Mouse (Mus musculus): ENCODE results near the gene Il17rd. TPM values are rescaled to one million over a fixed set of nuclear protein-coding genes. Genes with fewer than 3 reads are reported as not detected.

The Il17rd gene
- total and polyA plus RNA-seq, 2 experiments from 2014 or later: 2.8 to 10.6 TPM

DNA sequence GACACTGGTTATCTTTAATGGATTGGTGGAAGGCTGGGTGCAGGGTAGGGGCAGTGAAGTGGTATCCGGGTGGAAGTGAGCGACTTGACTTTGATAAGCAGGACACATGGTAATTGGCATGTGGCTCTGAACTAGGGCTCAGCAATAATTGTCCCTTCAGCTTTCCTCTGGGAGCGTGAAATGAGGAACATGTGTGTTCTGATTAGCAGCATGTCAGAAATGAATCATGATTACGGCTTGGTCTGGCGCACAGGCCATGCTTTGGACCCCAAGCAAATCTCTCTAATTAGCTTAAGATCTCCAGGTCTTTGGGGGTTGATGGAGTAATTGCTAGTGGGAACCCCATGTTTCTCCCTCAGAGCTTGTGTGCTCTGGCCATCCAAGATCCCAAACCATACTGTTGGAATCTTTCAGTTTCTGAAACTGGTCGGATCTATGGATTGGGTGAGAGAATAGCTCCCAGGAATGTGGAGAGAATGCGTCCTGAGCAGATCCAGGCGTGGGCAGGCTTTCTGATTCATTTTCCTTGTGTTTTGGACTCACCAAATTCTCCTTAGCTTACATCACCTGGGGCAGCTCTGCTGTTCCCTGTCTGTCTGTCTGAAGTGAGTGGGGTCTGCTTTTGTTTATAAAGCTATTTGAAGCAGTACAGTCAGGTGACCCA, 30.8 kb downstream of the Il17rd start:
- Histone ChIP-seq H3K9ac (replicated peaks; ENCODE audit: low read length) (no peak overlapping the region), H3K27ac (no peak overlapping the region), H3K4me1 (ENCODE audit: insufficient read depth, low read length) (peaks cover 8% of the 10 kb centered on the region), H3K9me3 (ENCODE audit: low read length) (no peaks in the 10 kb centered on the region), H3K4me3 (ENCODE audit: low read length) (no peak overlapping the region), H3K4me2 (ENCODE audit: low read depth, low read length) (no peak overlapping the region), H3K27me3 (ENCODE audit: insufficient read depth, low read length) (no peaks in the 10 kb centered on the region), H3K36me3 (ENCODE audit: insufficient read depth, low read length) (no peaks in the 10 kb centered on the region)
- 43% methylated on average over 8 of the region's 8 CpGs for WGBS
- TF ChIP-seq CTCF (IDR thresholded peaks at IDR 0.05; ENCODE audit: low read depth): no peak
- ATAC-seq (no peak), DNase-seq (ENCODE audit: low spot score) (peak; percentile 16)

DNA sequence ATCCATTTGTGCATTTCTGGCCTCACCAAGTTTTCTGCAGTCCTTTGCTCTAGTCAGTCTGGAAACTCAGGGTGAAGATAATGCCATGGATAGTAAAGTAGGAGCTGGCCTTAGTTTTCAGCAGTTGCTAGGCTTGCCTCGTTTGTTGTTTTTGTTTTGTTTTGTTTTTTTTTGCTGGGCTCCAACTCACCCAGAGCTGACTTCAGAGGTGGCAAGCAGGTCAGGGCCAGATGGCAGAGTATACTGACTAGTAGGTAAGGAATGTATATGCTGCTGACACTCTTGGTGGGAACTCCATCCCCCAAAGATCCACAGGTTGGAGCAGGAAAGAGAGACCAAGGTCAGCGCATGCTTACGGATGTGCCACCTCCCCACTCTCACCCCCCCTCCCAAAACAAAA, 31.4 kb downstream of the Il17rd start:
- TF ChIP-seq CTCF (IDR thresholded peaks at IDR 0.05; ENCODE audit: low read depth): no peak

GRCm38 (mm10) chr14:27070758-27071157, 32.0 kb downstream of the Il17rd start:
- no peak overlapping the region for H3K9ac ChIP-seq (replicated peaks; ENCODE audit: low read length)
- H3K4me1 ChIP-seq (ENCODE audit: insufficient read depth, low read length): peaks cover 13% of the 10 kb centered on the region
- H3K4me3 ChIP-seq (ENCODE audit: low read length): no peak overlapping the region
- DNase-seq (ENCODE audit: low spot score) (no peak), ATAC-seq (no peak)
- 44% methylated on average over 9 of the region's 9 CpGs for WGBS
- no peaks in the 10 kb centered on the region for H3K36me3 ChIP-seq (ENCODE audit: insufficient read depth, low read length)
- 0 out of 2 replicates have a peak overlapping the region, but pooled peaks have one; percentile 20 for H3K27ac ChIP-seq
- no peaks in the 10 kb centered on the region for H3K27me3 ChIP-seq (ENCODE audit: insufficient read depth, low read length)
- no peaks in the 10 kb centered on the region for H3K9me3 ChIP-seq (ENCODE audit: low read length)
- no peak for TF ChIP-seq CTCF (IDR thresholded peaks at IDR 0.05; ENCODE audit: low read depth)
- H3K4me2 ChIP-seq (ENCODE audit: low read depth, low read length): no peak overlapping the region

More for the DNA sequence above, 31.4 kb downstream of the Il17rd start:
- no peak overlapping the region for H3K4me2 ChIP-seq (ENCODE audit: low read depth, low read length)
- H3K9me3 ChIP-seq (ENCODE audit: low read length): no peaks in the 10 kb centered on the region
- no peak overlapping the region for H3K4me3 ChIP-seq (ENCODE audit: low read length)
- peaks cover 11% of the 10 kb centered on the region for H3K4me1 ChIP-seq (ENCODE audit: insufficient read depth, low read length)
- H3K27me3 ChIP-seq (ENCODE audit: insufficient read depth, low read length): no peaks in the 10 kb centered on the region
- no peaks in the 10 kb centered on the region for H3K36me3 ChIP-seq (ENCODE audit: insufficient read depth, low read length)
- no peak overlapping the region for H3K9ac ChIP-seq (replicated peaks; ENCODE audit: low read length)
- peak overlapping the region; percentile 20; the same call in 1 of the 2 replicates for H3K27ac ChIP-seq
- 62% methylated on average over 3 of the region's 3 CpGs for WGBS
- no peak for ATAC-seq
- no peak for DNase-seq (ENCODE audit: low spot score)

- H3K36me3 ChIP-seq (ENCODE audit: insufficient read depth, low read length): no peaks in the 10 kb centered on the region
- no peak overlapping the region for H3K9ac ChIP-seq (replicated peaks; ENCODE audit: low read length)
- no peak overlapping the region for H3K4me2 ChIP-seq (ENCODE audit: low read depth, low read length)
- H3K4me3 ChIP-seq (ENCODE audit: low read length): no peak overlapping the region
- no peaks in the 10 kb centered on the region for H3K27me3 ChIP-seq (ENCODE audit: insufficient read depth, low read length)
- no peak for DNase-seq (ENCODE audit: low spot score)
- 19% methylated on average over 3 of the region's 3 CpGs for WGBS
- no peak for ATAC-seq
- peaks cover 7% of the 10 kb centered on the region; the same call in 1 of the 2 replicates for H3K4me1 ChIP-seq (ENCODE audit: insufficient read depth, low read length)
- no peak for TF ChIP-seq CTCF (IDR thresholded peaks at IDR 0.05; ENCODE audit: low read depth)
- H3K9me3 ChIP-seq (ENCODE audit: low read length): no peaks in the 10 kb centered on the region
- H3K27ac ChIP-seq: no peak overlapping the region
Measured at GRCm38 (mm10) chr14:27071985-27072384, 33.2 kb downstream of the Il17rd start.

DNA sequence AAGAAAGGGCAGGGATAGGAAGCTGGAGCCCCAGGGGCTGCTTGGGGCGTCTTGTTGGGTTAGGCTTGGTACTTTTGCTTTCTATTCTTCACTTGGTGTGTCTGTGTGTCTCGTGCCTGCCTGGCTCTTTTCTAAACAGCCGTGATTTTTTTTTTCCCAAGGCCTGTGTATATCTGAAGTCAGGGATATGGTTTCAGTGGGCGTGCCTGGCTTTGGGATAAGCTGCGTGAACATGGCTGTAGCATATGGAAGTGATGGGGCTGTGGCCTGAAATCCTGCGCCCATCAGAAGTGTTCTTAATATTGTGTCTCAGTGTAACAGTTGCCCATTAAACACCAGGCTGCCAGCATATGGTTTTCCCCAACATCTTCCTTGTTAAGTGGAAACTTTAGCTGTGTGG, 36.3 kb downstream of the Il17rd start:
- DNase-seq (ENCODE audit: low spot score): no peak
- Histone ChIP-seq H3K9me3 (ENCODE audit: low read length) (no peaks in the 10 kb centered on the region), H3K4me3 (ENCODE audit: low read length) (no peak overlapping the region), H3K27me3 (ENCODE audit: insufficient read depth, low read length) (no peaks in the 10 kb centered on the region), H3K27ac (no peak overlapping the region), H3K9ac (replicated peaks; ENCODE audit: low read length) (no peak overlapping the region), H3K36me3 (ENCODE audit: insufficient read depth, low read length) (no peaks in the 10 kb centered on the region), H3K4me1 (ENCODE audit: insufficient read depth, low read length) (peaks cover 4% of the 10 kb centered on the region; the same call in 1 of the 2 replicates), H3K4me2 (ENCODE audit: low read depth, low read length) (no peak overlapping the region)
- 75% methylated on average over 6 of the region's 6 CpGs for WGBS
- no peak for TF ChIP-seq CTCF (IDR thresholded peaks at IDR 0.05; ENCODE audit: low read depth)
- no peak for ATAC-seq

GRCm38 (mm10) chr14:27075909-27076521, 37.3 kb downstream of the Il17rd start:
- ATAC-seq (peak; percentile 82), DNase-seq (ENCODE audit: low spot score) (peak; percentile 80)
- H3K4me1 ChIP-seq (ENCODE audit: insufficient read depth, low read length): peaks cover 4% of the 10 kb centered on the region; the same call in 1 of the 2 replicates
- no peak for TF ChIP-seq CTCF (IDR thresholded peaks at IDR 0.05; ENCODE audit: low read depth)
- no peaks in the 10 kb centered on the region for H3K9me3 ChIP-seq (ENCODE audit: low read length)
- H3K4me2 ChIP-seq (ENCODE audit: low read depth, low read length): no peak overlapping the region
- WGBS: 46% methylated on average over 8 of the region's 8 CpGs
- H3K27ac ChIP-seq: peak overlapping the region; percentile 42; the same call in 1 of the 2 replicates
- H3K4me3 ChIP-seq (ENCODE audit: low read length): no peak overlapping the region
- H3K9ac ChIP-seq (replicated peaks; ENCODE audit: low read length): no peak overlapping the region
- no peaks in the 10 kb centered on the region for H3K36me3 ChIP-seq (ENCODE audit: insufficient read depth, low read length)
- H3K27me3 ChIP-seq (ENCODE audit: insufficient read depth, low read length): no peaks in the 10 kb centered on the region

GRCm38 (mm10) chr14:27076522-27076920, 37.8 kb downstream of the Il17rd start:
- Histone ChIP-seq H3K4me1 (ENCODE audit: insufficient read depth, low read length) (peaks cover 4% of the 10 kb centered on the region; the same call in 1 of the 2 replicates), H3K4me2 (ENCODE audit: low read depth, low read length) (no peak overlapping the region), H3K4me3 (ENCODE audit: low read length) (no peak overlapping the region), H3K36me3 (ENCODE audit: insufficient read depth, low read length) (no peaks in the 10 kb centered on the region), H3K27ac (peak overlapping the region; percentile 42; the same call in 1 of the 2 replicates), H3K27me3 (ENCODE audit: insufficient read depth, low read length) (no peaks in the 10 kb centered on the region), H3K9ac (replicated peaks; ENCODE audit: low read length) (no peak overlapping the region), H3K9me3 (ENCODE audit: low read length) (no peaks in the 10 kb centered on the region)
- DNase-seq (ENCODE audit: low spot score) (no peak), ATAC-seq (no peak)
- TF ChIP-seq CTCF (IDR thresholded peaks at IDR 0.05; ENCODE audit: low read depth): no peak
- 77% methylated on average over 2 of the region's 2 CpGs for WGBS
